Mouse (Mus musculus) thymus, adult 2 months (tissue): ENCODE data around the gene Gm266. TPM values are rescaled to one million over a fixed set of nuclear protein-coding genes. Genes with fewer than 3 reads are reported as not detected.

Experiments used
- DNase-seq: peaks from one replicate; pipeline ENCODE4 v3.0.0; 2021
- H3K27ac ChIP-seq: fragments of 200-500 bp; 2 replicates; pipeline ENCODE4 v1.5.1; 2012; ENCODE audit warnings: low read length, control low read depth; ENCODE audit not compliant: control insufficient read depth, insufficient read depth
- H3K27me3 ChIP-seq: fragments of 200-500 bp; 2 replicates; pipeline ENCODE4 v1.6.1; 2012; ENCODE audit warnings: mild to moderate bottlenecking, low read length, moderate library complexity, mixed read lengths; ENCODE audit not compliant: control insufficient read depth, insufficient read depth
- H3K36me3 ChIP-seq: fragments of 200-500 bp; 2 replicates; pipeline ENCODE4 v1.6.1; 2012; ENCODE audit warnings: mild to moderate bottlenecking, low read length, moderate library complexity; ENCODE audit not compliant: control insufficient read depth, insufficient read depth
- H3K4me1 ChIP-seq: fragments of 200-500 bp; replicated peaks from 2 replicates; pipeline ENCODE4 v1.6.1; 2012; ENCODE audit warnings: low read length; ENCODE audit not compliant: control insufficient read depth, insufficient read depth
- H3K4me3 ChIP-seq: fragments of 200-500 bp; 2 replicates; pipeline ENCODE4 v1.5.1; 2012; ENCODE audit warnings: mild to moderate bottlenecking, low read length, control low read depth, moderate library complexity; ENCODE audit not compliant: control insufficient read depth, insufficient read depth
- CTCF ChIP-seq: fragments of 200-500 bp; IDR thresholded peaks from 2 replicates; pipeline ENCODE4 v1.5.1; 2012; ENCODE audit warnings: mild to moderate bottlenecking, control low read depth, low read length, moderate library complexity, borderline replicate concordance; ENCODE audit not compliant: control insufficient read depth, poor library complexity, insufficient read depth; ENCODE audit errors: extremely low read depth
- POLR2A ChIP-seq: fragments of 200-500 bp; IDR thresholded peaks from 2 replicates; pipeline ENCODE4 v1.6.1; 2012; ENCODE audit warnings: mild to moderate bottlenecking, low read length, control low read depth, moderate library complexity; ENCODE audit not compliant: control insufficient read depth, poor library complexity, insufficient read depth; ENCODE audit errors: extremely low read depth
- WGBS: fragments of 180-500 bp; shearing (Covaris S2); methylation state at CpG from one replicate; pipeline ENCODE4 v1.1.7; 2018; 5-methylcytosine and 5-hydroxymethylcytosine counted together
- polyA plus RNA-seq: library from polyadenylated mRNA; depleted of rRNA; stranded (reverse); fragments of >200 nt; gene quantifications from 2 replicates; pipeline ENCODE4 v1.2.3, GENCODE M21; 2012

Gm266 gene
- polyA plus RNA-seq, 1 experiment: 1.4 TPM

DNA sequence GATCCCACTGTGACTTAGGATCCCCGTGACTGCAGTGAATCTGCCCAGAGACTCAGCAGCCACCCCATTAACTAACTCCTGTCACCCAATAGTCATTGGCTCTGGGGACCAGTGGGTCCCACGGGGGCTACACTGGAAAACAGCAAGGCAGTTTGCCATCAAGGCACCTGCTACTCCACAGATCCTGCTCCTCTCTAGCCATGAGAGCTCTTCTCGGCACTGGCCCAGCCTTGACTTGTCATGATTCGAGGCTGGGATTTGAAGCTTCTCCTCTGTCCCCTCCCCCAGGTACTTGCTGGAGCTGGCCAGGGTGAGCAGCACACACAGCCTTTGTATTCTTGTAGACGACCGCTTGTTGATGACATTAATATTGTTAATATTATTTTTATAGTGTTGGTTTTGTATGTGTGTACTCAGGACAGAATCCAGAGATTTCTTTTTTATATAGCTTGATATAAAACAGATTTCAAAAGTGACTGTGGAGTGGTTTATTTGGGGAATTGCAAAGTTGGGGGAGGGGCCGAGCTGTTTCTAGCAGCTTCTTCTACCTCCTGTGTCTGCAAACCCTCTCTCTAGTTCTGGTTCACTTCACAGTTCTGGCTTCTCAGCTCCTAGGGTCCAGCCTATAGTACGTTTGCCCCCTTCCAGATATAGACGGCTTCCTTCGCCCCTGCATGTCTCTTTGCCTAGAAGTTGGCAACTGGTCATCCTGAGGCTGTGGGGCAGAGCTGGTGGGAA, 30.9 kb downstream of the Gm266 start:
- H3K4me3 ChIP-seq: no peak overlapping the region
- H3K36me3 ChIP-seq: no peaks in the 10 kb centered on the region
- no peak overlapping the region for H3K27ac ChIP-seq
- no peak for TF ChIP-seq CTCF
- TF ChIP-seq POLR2A: no peak
- 91% methylated on average over 10 of the region's 10 CpGs for WGBS
- no peaks in the 10 kb centered on the region for H3K27me3 ChIP-seq
- H3K4me1 ChIP-seq: no peaks in the 10 kb centered on the region
- DNase-seq: no peak

DNA sequence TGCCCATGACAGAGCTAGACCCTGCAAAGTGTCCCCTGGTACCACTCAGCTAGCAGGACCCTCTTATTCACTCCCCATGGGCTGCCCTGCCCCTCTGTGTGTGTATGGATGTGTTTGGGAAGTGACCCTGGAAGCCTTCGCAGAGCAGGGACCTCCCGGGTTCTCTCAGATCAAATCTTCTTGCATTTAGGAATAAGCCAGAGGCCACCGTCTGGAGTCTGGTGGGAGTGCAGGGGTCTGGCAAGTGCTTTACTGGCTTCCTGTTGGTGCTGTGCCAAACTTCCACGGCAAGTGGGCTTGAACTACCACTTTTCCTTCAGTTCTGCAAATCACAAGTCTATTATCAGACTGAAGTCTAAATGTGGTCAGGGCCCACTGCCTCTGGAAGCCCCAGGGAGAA, 31.6 kb downstream of the Gm266 start:
- Histone ChIP-seq H3K4me3 (no peak overlapping the region), H3K27ac (no peak overlapping the region), H3K36me3 (no peaks in the 10 kb centered on the region), H3K4me1 (no peaks in the 10 kb centered on the region), H3K27me3 (no peaks in the 10 kb centered on the region)
- TF ChIP-seq CTCF (no peak), POLR2A (no peak)
- 39% methylated on average over 4 of the region's 4 CpGs for WGBS
- DNase-seq: no peak

DNA sequence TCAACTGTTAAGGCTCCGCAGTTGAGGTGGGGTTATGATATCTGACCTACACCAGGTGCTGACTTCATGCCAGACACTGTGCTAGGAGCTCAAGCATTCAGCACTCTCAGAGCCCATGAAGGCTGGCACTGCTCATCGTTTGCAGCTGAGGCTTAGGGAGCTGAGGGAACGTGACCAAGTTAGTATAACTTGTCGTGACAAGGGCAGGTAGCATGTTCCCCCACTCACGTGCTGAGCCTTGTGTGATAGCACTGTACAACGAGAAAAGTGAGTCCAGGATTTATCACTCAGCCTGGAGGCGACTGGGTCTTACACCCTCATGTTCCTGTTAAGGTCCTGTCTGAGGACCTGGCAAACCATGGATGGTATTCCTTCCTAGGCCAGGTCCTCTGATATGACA, 34.1 kb downstream of the Gm266 start:
- H3K4me1 ChIP-seq: no peaks in the 10 kb centered on the region
- WGBS: 92% methylated on average over 7 of the region's 7 CpGs
- TF ChIP-seq POLR2A (no peak), CTCF (no peak)
- H3K27ac ChIP-seq: no peak overlapping the region
- no peaks in the 10 kb centered on the region for H3K27me3 ChIP-seq
- no peaks in the 10 kb centered on the region for H3K36me3 ChIP-seq
- no peak for DNase-seq
- no peak overlapping the region for H3K4me3 ChIP-seq

DNA sequence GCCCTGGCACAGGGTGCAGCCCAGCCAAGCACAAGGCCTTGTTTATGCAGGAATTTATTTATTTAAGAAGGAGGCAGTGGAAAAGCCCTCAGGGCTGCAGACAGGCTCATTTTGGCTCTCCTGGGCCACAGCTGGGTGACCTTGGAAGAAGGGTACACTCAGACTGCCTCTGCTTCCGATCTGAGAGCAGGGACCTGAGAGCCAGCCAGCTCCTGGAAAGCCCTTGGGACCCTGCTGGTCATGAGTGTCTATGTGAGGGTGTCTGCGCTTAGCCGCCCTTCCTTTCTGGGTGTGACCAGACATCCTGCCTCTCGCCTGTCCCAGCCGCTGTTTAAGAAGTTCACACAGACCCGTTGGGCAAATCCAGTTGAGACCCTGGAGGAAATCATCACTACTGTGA, 35.3 kb downstream of the Gm266 start:
- Histone ChIP-seq H3K27ac (no peak overlapping the region), H3K36me3 (no peaks in the 10 kb centered on the region), H3K4me3 (no peak overlapping the region), H3K4me1 (no peaks in the 10 kb centered on the region), H3K27me3 (peaks cover 3% of the 10 kb centered on the region; the same call in 1 of the 2 replicates)
- TF ChIP-seq CTCF (no peak), POLR2A (no peak)
- 84% methylated on average over 6 of the region's 6 CpGs for WGBS
- DNase-seq: no peak

DNA sequence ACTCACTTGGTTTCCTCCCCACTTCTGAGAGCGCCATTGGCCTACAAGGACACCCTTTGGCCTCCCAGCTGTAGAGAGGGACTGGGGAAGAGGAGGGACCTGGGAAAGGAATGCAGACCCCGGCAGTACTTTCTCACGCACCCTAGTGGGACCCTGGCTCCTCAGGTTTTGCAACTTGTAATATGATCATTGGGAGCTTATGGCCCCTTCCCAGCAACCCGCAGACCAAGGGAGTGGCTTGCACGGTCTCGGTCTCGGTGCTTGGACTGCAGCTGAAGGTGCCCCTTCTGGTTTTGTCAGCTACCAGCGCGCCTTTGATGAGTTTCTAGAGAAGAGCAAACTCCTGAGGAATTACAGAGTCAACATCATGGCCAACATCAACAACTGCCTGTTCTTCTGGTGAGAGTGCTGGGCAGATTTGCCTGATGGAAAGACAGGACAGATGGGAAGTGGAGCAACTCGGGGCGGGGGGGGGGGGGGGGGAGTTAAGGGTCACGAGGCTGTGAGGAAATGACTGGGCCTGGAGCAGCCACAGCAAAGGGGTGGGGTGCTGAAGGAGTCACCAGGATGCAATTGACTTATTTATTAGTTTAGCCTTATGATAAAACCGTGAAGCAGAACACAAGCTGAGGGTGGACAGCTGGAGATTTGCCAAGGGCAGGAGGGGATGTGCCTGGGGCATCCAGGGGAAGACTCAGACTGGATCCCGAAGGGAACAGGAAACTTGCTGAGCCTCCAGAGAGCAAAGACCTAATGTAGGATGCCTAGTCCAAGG, 36.5 kb downstream of the Gm266 start:
- TF ChIP-seq CTCF: no peak
- no peak for TF ChIP-seq POLR2A
- Histone ChIP-seq H3K4me1 (no peaks in the 10 kb centered on the region), H3K27ac (no peak overlapping the region), H3K36me3 (no peaks in the 10 kb centered on the region), H3K27me3 (peaks cover 3% of the 10 kb centered on the region; the same call in 1 of the 2 replicates), H3K4me3 (no peak overlapping the region)
- DNase-seq: no peak
- WGBS: 63% methylated on average over 14 of the region's 14 CpGs

DNA sequence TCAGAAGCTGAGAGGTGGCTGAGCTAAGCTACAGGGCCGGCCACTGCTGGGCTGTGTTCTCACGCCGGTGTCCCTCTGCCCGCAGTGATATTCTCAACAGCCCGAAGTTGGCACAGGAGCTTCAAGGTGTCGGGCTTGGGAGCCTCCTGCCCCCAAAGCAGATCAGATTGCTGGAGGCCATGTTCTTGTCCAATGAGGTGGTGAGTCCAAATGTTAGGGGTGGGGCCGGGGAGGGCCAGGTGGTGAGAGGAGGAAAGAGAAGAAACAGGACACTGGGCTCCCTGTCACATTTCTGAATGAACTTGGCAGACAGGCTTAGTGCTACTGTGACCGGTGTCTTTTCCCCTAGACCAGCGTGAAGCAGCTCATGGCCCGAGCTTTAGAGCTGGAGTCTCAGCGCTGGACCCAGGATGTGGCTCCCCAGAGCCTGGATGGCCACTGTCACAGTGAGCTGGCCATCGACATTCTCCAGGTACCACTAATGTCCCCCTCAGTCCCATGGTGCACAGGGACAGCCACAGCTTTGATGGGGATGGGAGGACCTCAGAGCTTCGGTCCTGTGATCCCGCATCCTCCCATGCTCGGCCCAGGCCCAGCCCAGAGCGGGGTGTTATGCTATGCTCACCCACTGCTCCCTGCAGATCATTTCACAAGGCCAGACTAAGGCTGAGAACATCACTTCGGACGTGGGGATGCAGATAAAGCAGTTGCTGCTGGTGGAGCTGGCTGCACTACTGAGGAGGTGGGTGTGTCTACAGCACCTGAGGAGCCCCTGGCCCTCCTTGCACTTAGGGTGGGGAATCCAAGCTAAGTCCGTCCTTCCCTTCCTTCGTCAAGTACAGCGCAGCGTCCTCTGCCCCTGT, 37.5 kb downstream of the Gm266 start:
- Histone ChIP-seq H3K27ac (no peak overlapping the region), H3K27me3 (peaks cover 3% of the 10 kb centered on the region; the same call in 1 of the 2 replicates), H3K4me1 (no peaks in the 10 kb centered on the region), H3K36me3 (no peaks in the 10 kb centered on the region), H3K4me3 (no peak overlapping the region)
- no peak for DNase-seq
- WGBS: 89% methylated on average over 22 of the region's 22 CpGs
- TF ChIP-seq POLR2A (no peak), CTCF (no peak)
